Mouse (Mus musculus): Measurements from ENCODE around the gene C1galt1. TPM values are rescaled to one million over a fixed set of nuclear protein-coding genes. Genes with fewer than 3 reads are reported as not detected.

C1galt1 gene
- polyA plus RNA-seq, 1 experiment from 2014 or later: 2.6 TPM

DNA sequence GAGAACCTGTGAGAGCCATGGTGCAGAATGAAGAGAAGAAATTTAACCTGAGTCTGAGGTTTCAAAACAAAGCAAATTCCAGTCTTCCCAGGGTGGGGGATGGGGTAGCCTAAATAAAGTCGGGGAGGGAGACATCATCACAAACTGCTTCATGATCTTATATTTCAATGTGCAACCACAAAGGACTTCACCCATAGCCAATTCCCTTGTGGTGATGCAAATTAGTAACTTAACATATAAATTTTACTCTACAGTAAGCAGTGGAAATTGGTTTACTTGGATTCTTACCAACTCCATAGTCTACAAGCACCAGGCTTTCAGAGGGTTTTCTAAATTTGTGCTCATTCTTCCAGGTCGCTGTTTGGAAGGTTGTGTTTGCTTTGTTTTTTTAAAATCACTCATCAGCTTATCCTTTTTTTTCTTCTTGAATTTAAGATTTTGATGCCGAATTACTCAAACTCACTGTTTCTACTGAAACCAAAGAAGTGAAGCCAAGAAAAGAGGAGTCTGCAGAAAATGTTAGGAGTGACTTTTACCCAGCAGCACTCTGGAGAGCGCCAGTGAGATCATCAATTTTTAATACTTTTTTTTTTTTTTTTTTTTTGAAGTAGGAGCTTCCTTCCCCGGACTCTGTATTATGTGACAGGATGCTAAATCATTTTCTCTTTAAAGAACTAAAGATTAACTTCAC is 41.5 kb downstream of the C1galt1 start:
- H3K27ac ChIP-seq (ENCODE audit: low read depth, low read length): no peak overlapping the region
- ATAC-seq (ENCODE audit: low FRiP score): no peak
- no peak overlapping the region for H3K4me2 ChIP-seq
- no peaks in the 10 kb centered on the region for H3K9me3 ChIP-seq (ENCODE audit: control insufficient read depth, low read length)
- H3K4me1 ChIP-seq (ENCODE audit: control insufficient read depth, insufficient read depth, low read length): no peaks in the 10 kb centered on the region
- H3K27me3 ChIP-seq (ENCODE audit: control insufficient read depth, insufficient read depth, low read length): no peaks in the 10 kb centered on the region
- H3K9ac ChIP-seq (ENCODE audit: low read length): no peak overlapping the region
- DNase-seq (ENCODE audit: low spot score, missing footprints): no peak
- 75% methylated on average over 5 of the region's 5 CpGs for WGBS
- no peak overlapping the region for H3K4me3 ChIP-seq (ENCODE audit: low read depth, low read length)
- H3K36me3 ChIP-seq (ENCODE audit: control insufficient read depth, insufficient read depth, low read length): no peaks in the 10 kb centered on the region

GRCm38 (mm10) chr6:7886685-7887004 is 42.0 kb downstream of the C1galt1 start:
- no peak for DNase-seq (ENCODE audit: low spot score, missing footprints)

GRCm38 (mm10) chr6:7896339-7896738 is 51.7 kb downstream of the C1galt1 start:
- H3K27ac ChIP-seq (ENCODE audit: low read depth, low read length): no peak overlapping the region
- no peaks in the 10 kb centered on the region for H3K27me3 ChIP-seq (ENCODE audit: control insufficient read depth, insufficient read depth, low read length)
- DNase-seq (ENCODE audit: low spot score, missing footprints): no peak
- no peaks in the 10 kb centered on the region for H3K4me1 ChIP-seq (ENCODE audit: control insufficient read depth, insufficient read depth, low read length)
- H3K4me2 ChIP-seq: no peak overlapping the region
- H3K9me3 ChIP-seq (ENCODE audit: control insufficient read depth, low read length): no peaks in the 10 kb centered on the region
- H3K36me3 ChIP-seq (ENCODE audit: control insufficient read depth, insufficient read depth, low read length): no peaks in the 10 kb centered on the region
- no peak overlapping the region for H3K4me3 ChIP-seq (ENCODE audit: low read depth, low read length)
- ATAC-seq (ENCODE audit: low FRiP score): no peak
- no peak overlapping the region for H3K9ac ChIP-seq (ENCODE audit: low read length)
- 92% methylated on average over 5 of the region's 5 CpGs for WGBS

More at GRCm38 (mm10) chr6:7886685-7887004, 42.0 kb downstream of the C1galt1 start:
- Histone ChIP-seq H3K9ac (ENCODE audit: low read length) (no peak overlapping the region), H3K4me2 (no peak overlapping the region), H3K36me3 (ENCODE audit: control insufficient read depth, insufficient read depth, low read length) (no peaks in the 10 kb centered on the region), H3K4me1 (ENCODE audit: control insufficient read depth, insufficient read depth, low read length) (no peaks in the 10 kb centered on the region), H3K9me3 (ENCODE audit: control insufficient read depth, low read length) (no peaks in the 10 kb centered on the region), H3K27me3 (ENCODE audit: control insufficient read depth, insufficient read depth, low read length) (no peaks in the 10 kb centered on the region), H3K27ac (ENCODE audit: low read depth, low read length) (no peak overlapping the region), H3K4me3 (ENCODE audit: low read depth, low read length) (no peak overlapping the region)
- WGBS: 80% methylated on average over 2 of the region's 2 CpGs
- no peak for ATAC-seq (ENCODE audit: low FRiP score)

GRCm38 (mm10) chr6:7912015-7912414 is 67.4 kb downstream of the C1galt1 start:
- H3K36me3 ChIP-seq (ENCODE audit: control insufficient read depth, insufficient read depth, low read length): no peaks in the 10 kb centered on the region
- no peak overlapping the region for H3K27ac ChIP-seq (ENCODE audit: low read depth, low read length)
- H3K4me1 ChIP-seq (ENCODE audit: control insufficient read depth, insufficient read depth, low read length): no peaks in the 10 kb centered on the region
- H3K27me3 ChIP-seq (ENCODE audit: control insufficient read depth, insufficient read depth, low read length): no peaks in the 10 kb centered on the region
- ATAC-seq (ENCODE audit: low FRiP score) (no peak), DNase-seq (ENCODE audit: low spot score, missing footprints) (no peak)
- H3K4me3 ChIP-seq (ENCODE audit: low read depth, low read length): no peak overlapping the region
- 75% methylated on average over 2 of the region's 2 CpGs for WGBS
- no peaks in the 10 kb centered on the region for H3K9me3 ChIP-seq (ENCODE audit: control insufficient read depth, low read length)
- no peak overlapping the region for H3K4me2 ChIP-seq
- H3K9ac ChIP-seq (ENCODE audit: low read length): no peak overlapping the region

Other genes with a start within 250 kb of the C1galt1 start
- gene Asns, start 151.6 kb upstream of the C1galt1 start, polyA plus RNA-seq (2014; fragmentation: Nextera tagmentation; extraction: Ambion mirVana): 44.6 and 47.2 TPM in 2 replicates

All from midbrain, embryonic 11.5 days (tissue).